Mouse (Mus musculus): ENCODE measurements around the gene Gm13289. TPM values are rescaled to one million over a fixed set of nuclear protein-coding genes. Genes with fewer than 3 reads are reported as not detected.

The Gm13289 gene
- not detected in 4 replicates for total RNA-seq (2023; ENCODE audit: inconsistent age)

GRCm38 (mm10) chr4:88776622-88777021, at the start of gene Gm13289:
TSS of gene Gm13289 (plus strand) at chr4:88776922.

GRCm38 (mm10) chr4:88754818-88755340, 21.8 kb upstream of the Gm13289 start, which contains the start of gene Gm13271:
TSS of gene Gm13271 (plus strand) at chr4:88754868.

GRCm38 (mm10) chr4:88759610-88760268, 17.0 kb upstream of the Gm13289 start, which contains the start of gene Gm13283:
TSS of gene Gm13283 (plus strand) at chr4:88760119.

GRCm38 (mm10) chr4:88773534-88773933, 3.2 kb upstream of the Gm13289 start, which contains the start of gene Gm13290:
TSS of gene Gm13290 (plus strand) at chr4:88773834.

GRCm38 (mm10) chr4:88779550-88779949, 2.8 kb downstream of the Gm13289 start, which contains the start of gene Gm13272:
TSS of gene Gm13272 (plus strand) at chr4:88779850.

GRCm38 (mm10) chr4:88781831-88782230, 5.1 kb downstream of the Gm13289 start, which contains the start of gene Ifnz:
TSS of gene Ifnz (plus strand) at chr4:88782131.

GRCm38 (mm10) chr4:88785409-88785808, 8.7 kb downstream of the Gm13289 start, which contains the start of gene Gm13276:
TSS of gene Gm13276 (plus strand) at chr4:88785709.

GRCm38 (mm10) chr4:88788402-88788801, 11.7 kb downstream of the Gm13289 start, which contains the start of gene Gm13277:
TSS of gene Gm13277 (plus strand) at chr4:88788632.

GRCm38 (mm10) chr4:88791250-88791649, 14.5 kb downstream of the Gm13289 start, which contains the start of gene Gm13278:
TSS of gene Gm13278 (plus strand) at chr4:88791550.

GRCm38 (mm10) chr4:88793936-88794675, 17.4 kb downstream of the Gm13289 start, which contains the start of gene Gm13275:
TSS of gene Gm13275 (plus strand) at chr4:88794487.

GRCm38 (mm10) chr4:88797097-88797496, 20.4 kb downstream of the Gm13289 start, which contains the start of gene Gm13279:
TSS of gene Gm13279 (plus strand) at chr4:88797397.

GRCm38 (mm10) chr4:88799365-88799764, 22.6 kb downstream of the Gm13289 start, which contains the start of gene Gm13285:
TSS of gene Gm13285 (plus strand) at chr4:88799665.

GRCm38 (mm10) chr4:88802954-88803353, 26.2 kb downstream of the Gm13289 start, which contains the start of gene Gm13287:
TSS of gene Gm13287 (plus strand) at chr4:88803254.

GRCm38 (mm10) chr4:88805231-88805630, 28.5 kb downstream of the Gm13289 start, which contains the start of gene Gm13288:
TSS of gene Gm13288 (plus strand) at chr4:88805531.

GRCm38 (mm10) chr4:88815928-88816327, 39.2 kb downstream of the Gm13289 start, which contains the start of gene Ifna7:
TSS of gene Ifna7 (plus strand) at chr4:88816228.

GRCm38 (mm10) chr4:88819659-88820058, 42.9 kb downstream of the Gm13289 start, which contains the start of gene Ifna11:
TSS of gene Ifna11 (plus strand) at chr4:88819959.

Other genes with a start within 250 kb of the Gm13289 start
- gene Ifna15, start 218.7 kb upstream of the Gm13289 start, total RNA-seq (2023; ENCODE audit: inconsistent age), result not detected in 4 replicates
- not detected in 4 replicates for gene Ifna14, start 205.1 kb upstream of the Gm13289 start, total RNA-seq (2023; ENCODE audit: inconsistent age)
- not detected in 4 replicates for gene Ifna9, start 184.5 kb upstream of the Gm13289 start, total RNA-seq (2023; ENCODE audit: inconsistent age)
- not detected in 4 replicates for gene Ifna12, start 173.5 kb upstream of the Gm13289 start, total RNA-seq (2023; ENCODE audit: inconsistent age)
- gene C87499, start 142.5 kb upstream of the Gm13289 start, total RNA-seq (2023; ENCODE audit: inconsistent age), result not detected in 4 replicates
- gene Ifna13, start 132.5 kb upstream of the Gm13289 start, total RNA-seq (2023; ENCODE audit: inconsistent age), result not detected in 4 replicates
- not detected in 4 replicates for gene Ifna16, start 100.0 kb upstream of the Gm13289 start, total RNA-seq (2023; ENCODE audit: inconsistent age)
- gene Ifna2, start 93.0 kb upstream of the Gm13289 start, total RNA-seq (2023; ENCODE audit: inconsistent age), result not detected in 4 replicates
- not detected in 4 replicates for gene Ifnab, start 85.6 kb upstream of the Gm13289 start, total RNA-seq (2023; ENCODE audit: inconsistent age)
- gene Gm26566, start 55.1 kb upstream of the Gm13289 start, total RNA-seq (2023; ENCODE audit: inconsistent age), result not detected in 4 replicates
- 16.1 to 18.8 TPM (median 16.6 TPM) in 4 replicates for gene Klhl9, start 54.5 kb upstream of the Gm13289 start, total RNA-seq (2023; ENCODE audit: inconsistent age)
- not detected in 4 replicates for gene Gm13271, start 22.1 kb upstream of the Gm13289 start, total RNA-seq (2023; ENCODE audit: inconsistent age)
- not detected in 4 replicates for gene Gm13283, start 16.8 kb upstream of the Gm13289 start, total RNA-seq (2023; ENCODE audit: inconsistent age)
- not detected in 4 replicates for gene Gm13290, start 3.1 kb upstream of the Gm13289 start, total RNA-seq (2023; ENCODE audit: inconsistent age)
- not detected in 4 replicates for gene Gm13272, start 2.9 kb downstream of the Gm13289 start, total RNA-seq (2023; ENCODE audit: inconsistent age)
- gene Ifnz, start 5.2 kb downstream of the Gm13289 start, total RNA-seq (2023; ENCODE audit: inconsistent age), result not detected in 4 replicates
- not detected in 4 replicates for gene Gm13276, start 8.8 kb downstream of the Gm13289 start, total RNA-seq (2023; ENCODE audit: inconsistent age)
- gene Gm13277, start 11.7 kb downstream of the Gm13289 start, total RNA-seq (2023; ENCODE audit: inconsistent age), result not detected in 4 replicates
- gene Gm13278, start 14.6 kb downstream of the Gm13289 start, total RNA-seq (2023; ENCODE audit: inconsistent age), result not detected in 4 replicates
- not detected in 4 replicates for gene Gm13275, start 17.6 kb downstream of the Gm13289 start, total RNA-seq (2023; ENCODE audit: inconsistent age)
- not detected in 4 replicates for gene Gm13279, start 20.5 kb downstream of the Gm13289 start, total RNA-seq (2023; ENCODE audit: inconsistent age)
- gene Gm13285, start 22.7 kb downstream of the Gm13289 start, total RNA-seq (2023; ENCODE audit: inconsistent age), result 0.36 TPM in 1 of 4 replicates, not detected in the others
- not detected in 4 replicates for gene Gm13287, start 26.3 kb downstream of the Gm13289 start, total RNA-seq (2023; ENCODE audit: inconsistent age)
- gene Gm13288, start 28.6 kb downstream of the Gm13289 start, total RNA-seq (2023; ENCODE audit: inconsistent age), result not detected in 4 replicates
- gene Ifna7, start 39.3 kb downstream of the Gm13289 start, total RNA-seq (2023; ENCODE audit: inconsistent age), result not detected in 4 replicates
- not detected in 4 replicates for gene Ifna11, start 43.0 kb downstream of the Gm13289 start, total RNA-seq (2023; ENCODE audit: inconsistent age)
- not detected in 4 replicates for gene Ifna6, start 50.5 kb downstream of the Gm13289 start, total RNA-seq (2023; ENCODE audit: inconsistent age)
- gene Ifna5, start 58.6 kb downstream of the Gm13289 start, total RNA-seq (2023; ENCODE audit: inconsistent age), result not detected in 4 replicates
- gene Ifna4, start 64.9 kb downstream of the Gm13289 start, total RNA-seq (2023; ENCODE audit: inconsistent age), result not detected in 4 replicates
- not detected in 4 replicates for gene Ifna1, start 73.2 kb downstream of the Gm13289 start, total RNA-seq (2023; ENCODE audit: inconsistent age)
- not detected in 4 replicates for gene Ifne, start 103.3 kb downstream of the Gm13289 start, total RNA-seq (2023; ENCODE audit: inconsistent age)